Mouse (Mus musculus) embryonic facial prominence, embryonic 10.5 days (tissue): Measurements from ENCODE around the gene Gpc3. TPM values are rescaled to one million over a fixed set of nuclear protein-coding genes. Genes with fewer than 3 reads are reported as not detected.

Experiments
- DNase-seq: peaks from one replicate; pipeline ENCODE4 v3.0.0-alpha.2; 2017; ENCODE audit warnings: low spot score
- H3K27ac ChIP-seq: fragments of 300-500 bp; sonication (generic); replicated peaks from 2 replicates; pipeline ENCODE4 v1.5.1; 2016; ENCODE audit warnings: mild to moderate bottlenecking
- H3K27me3 ChIP-seq: fragments of 300-500 bp; sonication (generic); replicated peaks from 2 replicates; pipeline ENCODE4 v1.6.1; 2016; ENCODE audit warnings: low read depth, mild to moderate bottlenecking; ENCODE audit not compliant: poor library complexity, severe bottlenecking
- H3K36me3 ChIP-seq: fragments of 300-500 bp; sonication (generic); replicated peaks from 2 replicates; pipeline ENCODE4 v1.6.1; 2016; ENCODE audit warnings: mild to moderate bottlenecking, moderate library complexity
- H3K4me1 ChIP-seq: fragments of 300-500 bp; sonication (generic); 2 replicates; pipeline ENCODE4 v1.6.1; 2016
- H3K4me3 ChIP-seq: fragments of 300-500 bp; sonication (generic); 2 replicates; pipeline ENCODE4 v1.5.1; 2016; ENCODE audit warnings: mild to moderate bottlenecking, moderate library complexity
- H3K9me3 ChIP-seq: fragments of 300-500 bp; sonication (generic); 2 replicates; pipeline ENCODE4 v1.6.1; 2016; ENCODE audit warnings: mild to moderate bottlenecking
- WGBS: fragments of 180-500 bp; shearing (Covaris S2); methylation state at CpG from one replicate; pipeline ENCODE4 v1.1.7; 2016; 5-methylcytosine and 5-hydroxymethylcytosine counted together
- polyA plus RNA-seq: library from polyadenylated mRNA; unstranded; fragments of >200 nt; fragmentation: Nextera tagmentation; extraction: Ambion mirVana; gene quantifications from 2 replicates; pipeline ENCODE4 v1.2.1, GENCODE M21; 2016

The Gpc3 gene
- polyA plus RNA-seq, 1 experiment from 2014 or later, result 722 TPM

GRCm38 (mm10) chrX:52448496-52448895, 165.3 kb downstream of the Gpc3 start:
- H3K27me3 ChIP-seq, result peaks cover 17% of the 10 kb centered on the region; the same call in 1 of the 2 replicates
- H3K36me3 ChIP-seq, result no peaks in the 10 kb centered on the region
- H3K4me3 ChIP-seq, result no peak overlapping the region
- H3K4me1 ChIP-seq, result peaks cover 56% of the 10 kb centered on the region
- DNase-seq, result peak; percentile 27
- WGBS, result 29% methylated on average over 3 of the region's 3 CpGs
- H3K27ac ChIP-seq, result no peak overlapping the region
- no peaks in the 10 kb centered on the region for H3K9me3 ChIP-seq

GRCm38 (mm10) chrX:52446530-52446929, 167.2 kb downstream of the Gpc3 start:
- no peak overlapping the region for H3K27ac ChIP-seq
- no peak for DNase-seq
- WGBS, result 51% methylated on average over 3 of the region's 3 CpGs

DNA sequence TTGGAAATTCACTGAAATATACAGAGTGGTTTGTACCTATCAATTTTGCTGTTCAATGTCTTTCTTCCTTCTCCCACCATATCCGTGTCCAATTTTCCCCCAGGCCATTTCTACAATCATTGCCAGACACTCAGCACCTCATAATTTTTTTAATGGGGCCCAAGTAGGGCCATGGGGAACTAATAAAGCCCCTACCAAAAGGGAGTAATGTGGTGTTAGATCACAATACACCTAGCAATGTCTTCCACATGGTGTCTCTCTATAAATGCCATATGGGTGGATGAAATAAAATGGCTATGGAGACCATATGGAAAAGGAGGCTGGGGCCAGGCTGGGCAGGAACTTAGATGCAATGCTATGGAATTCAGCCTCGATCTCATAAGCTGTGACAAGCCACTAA, 168.8 kb downstream of the Gpc3 start:
- Histone ChIP-seq H3K4me1 (peaks cover 36% of the 10 kb centered on the region), H3K9me3 (no peaks in the 10 kb centered on the region), H3K4me3 (no peak overlapping the region), H3K27me3 (peaks cover 17% of the 10 kb centered on the region; the same call in 1 of the 2 replicates), H3K36me3 (no peaks in the 10 kb centered on the region), H3K27ac (no peak overlapping the region)
- DNase-seq, result no peak
- 55% methylated on average over 2 of the region's 2 CpGs for WGBS

More at GRCm38 (mm10) chrX:52446530-52446929, 167.2 kb downstream of the Gpc3 start:
- peaks cover 46% of the 10 kb centered on the region for H3K4me1 ChIP-seq
- no peaks in the 10 kb centered on the region for H3K9me3 ChIP-seq
- H3K4me3 ChIP-seq, result no peak overlapping the region
- H3K36me3 ChIP-seq, result no peaks in the 10 kb centered on the region
- H3K27me3 ChIP-seq, result peaks cover 17% of the 10 kb centered on the region; the same call in 1 of the 2 replicates

GRCm38 (mm10) chrX:52441798-52442197, 172.0 kb downstream of the Gpc3 start:
- H3K27ac ChIP-seq, result no peak overlapping the region
- no peaks in the 10 kb centered on the region for H3K9me3 ChIP-seq
- peaks cover 7% of the 10 kb centered on the region; the same call in 1 of the 2 replicates for H3K4me1 ChIP-seq
- H3K4me3 ChIP-seq, result no peak overlapping the region
- DNase-seq, result peak; percentile 35
- 57% methylated on average over 3 of the region's 3 CpGs for WGBS
- H3K36me3 ChIP-seq, result no peaks in the 10 kb centered on the region
- peaks cover 8% of the 10 kb centered on the region; the same call in 1 of the 2 replicates for H3K27me3 ChIP-seq

DNA sequence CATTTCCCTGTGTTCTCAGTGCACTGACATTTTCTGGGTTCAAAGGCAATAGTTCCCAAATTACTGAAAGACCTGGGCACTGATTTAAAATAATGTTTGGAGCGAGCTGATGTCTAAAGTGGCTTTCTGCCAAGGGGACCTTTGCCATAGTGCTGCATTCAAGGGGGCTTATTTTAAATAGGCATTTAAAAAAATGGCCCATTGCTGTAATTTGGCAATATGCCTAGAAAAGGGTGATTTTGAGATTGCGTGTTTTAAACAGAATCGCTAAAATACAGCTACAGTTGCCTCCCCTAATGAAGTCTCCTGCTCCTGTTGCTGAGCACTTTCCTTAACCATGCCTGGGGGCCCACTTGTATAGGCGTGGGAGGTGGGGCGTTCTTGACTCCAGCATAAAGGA, 174.3 kb downstream of the Gpc3 start:
- Histone ChIP-seq H3K4me3 (no peak overlapping the region), H3K36me3 (no peaks in the 10 kb centered on the region), H3K9me3 (no peaks in the 10 kb centered on the region), H3K27me3 (no peaks in the 10 kb centered on the region; the same call in 1 of the 2 replicates), H3K4me1 (no peaks in the 10 kb centered on the region), H3K27ac (no peak overlapping the region)
- no peak for DNase-seq
- 88% methylated on average over 5 of the region's 5 CpGs for WGBS

- Histone ChIP-seq H3K4me3 (no peak overlapping the region), H3K27ac (no peak overlapping the region), H3K27me3 (peaks cover 7% of the 10 kb centered on the region), H3K36me3 (peaks cover 30% of the 10 kb centered on the region), H3K4me1 (no peaks in the 10 kb centered on the region), H3K9me3 (no peaks in the 10 kb centered on the region)
- 73% methylated on average over 5 of the region's 5 CpGs for WGBS
- DNase-seq, result peak; percentile 15
Observed at GRCm38 (mm10) chrX:52425605-52426004, 188.1 kb downstream of the Gpc3 start.

GRCm38 (mm10) chrX:52419850-52420249, 193.9 kb downstream of the Gpc3 start:
- Histone ChIP-seq H3K4me3 (no peak overlapping the region), H3K36me3 (peaks cover 11% of the 10 kb centered on the region; the same call in 1 of the 2 replicates), H3K27ac (no peak overlapping the region), H3K9me3 (no peaks in the 10 kb centered on the region), H3K4me1 (no peaks in the 10 kb centered on the region), H3K27me3 (peaks cover 19% of the 10 kb centered on the region)
- 81% methylated on average over 3 of the region's 3 CpGs for WGBS
- DNase-seq, result no peak

DNA sequence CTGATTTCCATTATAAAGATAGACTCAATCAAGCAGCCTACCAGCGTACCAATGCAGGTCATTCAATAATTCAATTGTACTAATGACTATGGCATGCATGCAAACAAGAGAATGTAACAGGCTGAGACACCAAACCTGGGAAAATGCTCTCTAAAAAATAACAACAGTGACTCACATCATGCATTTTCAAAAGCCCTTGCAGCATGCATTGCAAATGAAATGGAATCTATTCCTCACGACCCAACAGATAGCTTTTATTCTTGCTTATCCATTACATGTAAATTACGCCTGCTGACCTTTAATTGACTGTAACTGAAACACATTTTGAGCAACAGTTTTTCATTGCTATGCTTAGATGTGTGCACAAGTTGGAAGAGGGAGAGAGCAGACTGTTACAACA, 200.8 kb downstream of the Gpc3 start:
- peaks cover 26% of the 10 kb centered on the region for H3K27me3 ChIP-seq
- WGBS, result 86% methylated on average over 3 of the region's 3 CpGs
- no peak overlapping the region for H3K4me3 ChIP-seq
- no peaks in the 10 kb centered on the region for H3K9me3 ChIP-seq
- DNase-seq, result no peak
- no peak overlapping the region for H3K27ac ChIP-seq
- H3K36me3 ChIP-seq, result no peaks in the 10 kb centered on the region
- H3K4me1 ChIP-seq, result no peaks in the 10 kb centered on the region

- WGBS, result 95% methylated on average over 2 of the region's 2 CpGs
Observed at GRCm38 (mm10) chrX:52401188-52401587, 212.6 kb downstream of the Gpc3 start.

DNA sequence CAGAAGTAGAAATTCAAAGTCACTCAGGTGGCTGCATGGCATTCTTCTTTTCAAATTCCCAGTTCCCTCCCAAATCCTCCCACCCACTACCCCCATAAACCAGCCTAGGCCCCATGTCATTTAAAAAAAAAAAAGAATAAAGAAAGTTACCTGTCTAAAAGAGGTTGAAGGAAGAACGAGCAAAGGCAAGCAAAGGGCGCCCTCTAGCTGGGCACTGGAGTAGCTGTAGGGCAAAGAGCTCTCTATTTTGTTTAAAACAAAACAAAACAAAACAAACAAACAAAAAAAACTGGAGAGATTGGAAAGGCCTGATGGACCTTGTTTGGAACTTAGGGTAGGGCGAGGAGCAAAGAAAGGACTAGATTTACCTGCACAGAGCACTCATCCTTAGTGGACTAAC, 238.6 kb downstream of the Gpc3 start:
- 71% methylated on average over 3 of the region's 3 CpGs for WGBS
- Histone ChIP-seq H3K36me3 (peaks cover 13% of the 10 kb centered on the region), H3K9me3 (no peaks in the 10 kb centered on the region), H3K4me1 (peaks cover under 1% of the 10 kb centered on the region; the same call in 1 of the 2 replicates), H3K27ac (no peak overlapping the region), H3K4me3 (no peak overlapping the region), H3K27me3 (no peaks in the 10 kb centered on the region)
- DNase-seq, result no peak

More at GRCm38 (mm10) chrX:52401188-52401587, 212.6 kb downstream of the Gpc3 start:
- Histone ChIP-seq H3K36me3 (peaks cover 15% of the 10 kb centered on the region), H3K4me1 (no peaks in the 10 kb centered on the region), H3K9me3 (no peaks in the 10 kb centered on the region), H3K4me3 (no peak overlapping the region), H3K27ac (no peak overlapping the region), H3K27me3 (0 out of 2 replicates have a peak, but pooled peaks cover 2% of the 10 kb centered on the region)
- no peak for DNase-seq

DNA sequence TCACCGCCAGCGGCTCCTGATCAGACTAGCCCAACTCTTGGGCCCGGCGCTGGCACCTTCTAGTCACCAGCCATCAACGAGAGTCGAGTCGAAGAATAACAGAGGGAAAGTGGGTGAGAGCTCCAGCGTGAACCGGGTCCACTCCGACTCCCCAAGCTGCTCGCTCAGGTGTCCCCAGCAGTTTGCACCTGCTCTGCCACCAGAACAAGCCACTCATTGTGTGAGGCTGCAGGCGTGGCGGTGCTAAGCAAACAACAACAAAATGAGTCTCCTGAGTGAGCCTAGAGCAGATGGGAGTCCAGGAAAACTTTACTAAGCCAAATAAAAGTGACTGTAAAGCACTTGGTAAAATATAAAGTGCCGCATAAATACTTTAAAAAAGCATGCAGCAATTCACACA, 239.5 kb downstream of the Gpc3 start:
- peaks cover 9% of the 10 kb centered on the region; the same call in 1 of the 2 replicates for H3K27me3 ChIP-seq
- H3K9me3 ChIP-seq, result no peaks in the 10 kb centered on the region
- H3K4me1 ChIP-seq, result peaks cover 6% of the 10 kb centered on the region; the same call in 1 of the 2 replicates
- H3K4me3 ChIP-seq, result no peak overlapping the region
- no peak for DNase-seq
- H3K36me3 ChIP-seq, result peaks cover 7% of the 10 kb centered on the region
- 87% methylated on average over 14 of the region's 14 CpGs for WGBS
- H3K27ac ChIP-seq, result no peak overlapping the region

DNA sequence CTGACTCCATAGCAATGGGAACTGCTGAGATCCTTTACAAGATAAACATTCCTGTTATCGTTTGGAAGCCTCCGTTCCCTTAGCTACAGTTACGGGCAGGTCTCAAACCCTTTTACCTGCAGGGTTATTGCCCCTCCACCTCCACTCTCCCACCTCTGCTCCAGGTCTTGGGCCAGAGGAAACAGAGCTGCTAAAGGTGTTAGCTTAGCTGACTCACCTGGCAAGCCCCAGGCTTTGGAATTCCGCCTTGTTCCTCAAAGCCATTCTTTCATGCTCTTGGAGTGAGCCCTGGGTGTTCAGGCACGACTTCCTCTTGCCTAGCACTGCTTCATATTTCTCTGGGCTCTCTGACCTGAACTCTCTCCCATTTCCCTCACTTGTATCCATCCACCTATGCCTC, 241.3 kb downstream of the Gpc3 start:
- peaks cover 5% of the 10 kb centered on the region for H3K36me3 ChIP-seq
- no peak overlapping the region for H3K27ac ChIP-seq
- H3K4me1 ChIP-seq, result peaks cover 6% of the 10 kb centered on the region; the same call in 1 of the 2 replicates
- no peaks in the 10 kb centered on the region for H3K9me3 ChIP-seq
- no peak for DNase-seq
- WGBS, result 76% methylated on average over 5 of the region's 5 CpGs
- H3K4me3 ChIP-seq, result no peak overlapping the region
- H3K27me3 ChIP-seq, result peaks cover 10% of the 10 kb centered on the region; the same call in 1 of the 2 replicates

- 28% methylated on average over 8 of the region's 8 CpGs for WGBS
- DNase-seq, result peak; percentile 13
- Histone ChIP-seq H3K9me3 (no peaks in the 10 kb centered on the region), H3K36me3 (peaks cover 11% of the 10 kb centered on the region), H3K4me3 (no peak overlapping the region), H3K4me1 (peaks cover 6% of the 10 kb centered on the region; the same call in 1 of the 2 replicates), H3K27me3 (peaks cover 17% of the 10 kb centered on the region), H3K27ac (no peak overlapping the region)
Observed at GRCm38 (mm10) chrX:52369938-52370758, 243.6 kb downstream of the Gpc3 start.
